Comparison of ENCODE assay signal across 9 mouse cellular contexts in genomic region chr2:127990856-127991479, GRCm38 (mm10).
DNase-seq lines count a peak whose midpoint lies in the region; ATAC-seq and TF ChIP-seq lines count a peak whose summit lies in the region.
"Had no signal": no experiment of that assay in that cellular context is flagged by ENCODE, and none has a peak within 500 bp of the region (broad histone marks: within the 10 kb centered on the region; RNA-seq: fewer than 3 reads in every experiment).

No protein-coding gene starts in this region.

- H3K36me3 ChIP-seq in kidney, adult 2 months (ENCODE audit: control insufficient read depth, insufficient read depth, low read length), result no peaks in the 10 kb centered on the region
- H3K36me3 ChIP-seq in neural tube, embryonic 15.5 days, result no peaks in the 10 kb centered on the region

- no peak overlapping the region for H3K9ac ChIP-seq in neural tube, embryonic 15.5 days (replicated peaks)

- no peak for TF ChIP-seq CTCF in kidney, adult 2 months (conservative IDR thresholded peaks at IDR 0.05; ENCODE audit: insufficient read depth, insufficient read length, low read depth, low read length)

- no peak overlapping the region for H3K4me2 ChIP-seq in neural tube, embryonic 15.5 days

- no peak for TF ChIP-seq POLR2A in kidney, adult 2 months (IDR thresholded peaks at IDR 0.05; ENCODE audit: low read depth, low read length)

- H3K27me3 ChIP-seq in kidney, adult 2 months (replicated peaks; ENCODE audit: control insufficient read depth, insufficient read depth, low read length), result no peaks in the 10 kb centered on the region
- H3K27me3 ChIP-seq in neural tube, embryonic 15.5 days (replicated peaks), result no peaks in the 10 kb centered on the region

- no peaks in the 10 kb centered on the region for H3K9me3 ChIP-seq in neural tube, embryonic 15.5 days (replicated peaks)

- WGBS in kidney, adult 2 months, result 61% methylated on average over 6 of the region's 6 CpGs
- 60% methylated on average over 6 of the region's 6 CpGs for WGBS in neural tube, embryonic 15.5 days

- H3K27ac ChIP-seq in kidney, adult 2 months (ENCODE audit: insufficient read depth, low read depth, low read length), result no peak overlapping the region
- H3K27ac ChIP-seq in neural tube, embryonic 15.5 days (replicated peaks), result no peak overlapping the region

- H3K4me3 ChIP-seq in kidney, adult 2 months (ENCODE audit: insufficient read depth, low read depth, low read length), result no peak overlapping the region
- no peak overlapping the region for H3K4me3 ChIP-seq in neural tube, embryonic 15.5 days (replicated peaks)

- no peak for ATAC-seq in neural tube, embryonic 15.5 days (ENCODE audit: low FRiP score)

- DNase-seq in cerebellum, postnatal 10 days, result peak; percentile 10 to 18
- no peak for DNase-seq in cerebellum, adult 18-20 months
- peak; percentile 9 for DNase-seq in ovary, postnatal 14 days (ENCODE audit: low spot score)
- DNase-seq in ovary, postnatal 36 days (ENCODE audit: low spot score), result no peak
- DNase-seq in kidney, adult 2 months, result peak; percentile 42
- DNase-seq in lung, postnatal 36 days, result peak; percentile 80
- no peak for DNase-seq in thymus, postnatal 14 days
- DNase-seq: thymus, adult 18-20 months had no signal

- H3K4me1 ChIP-seq in kidney, adult 2 months (ENCODE audit: control insufficient read depth, insufficient read depth, low read length), result no peaks in the 10 kb centered on the region
- H3K4me1 ChIP-seq in neural tube, embryonic 15.5 days, result no peaks in the 10 kb centered on the region

Comparison
In these comparisons a context has a peak if more than half of its experiments do, and no peak if none do; other contexts are left out.
1. DNase-seq: peak in cerebellum, postnatal 10 days (2 of 2), ovary, postnatal 14 days (single experiment), kidney, adult 2 months (single experiment) and lung, postnatal 36 days (single experiment); none in cerebellum, adult 18-20 months (0 of 2), ovary, postnatal 36 days (single experiment) and thymus, postnatal 14 days (single experiment).